Mouse (Mus musculus) stomach, embryonic 16.5 days (tissue): Measurements from ENCODE around the gene Usp6nl. TPM values are rescaled to one million over a fixed set of nuclear protein-coding genes. Genes with fewer than 3 reads are reported as not detected.

Experiments
- ATAC-seq: fragments of 200-750 bp; cut with Nextera tagmentation; 2 replicates; pipeline ENCODE4 v1.8.0; 2017; ENCODE audit warnings: moderate number of reproducible peaks, moderate TSS enrichment; ENCODE audit not compliant: insufficient read depth, low FRiP score
- H3K27ac ChIP-seq: fragments of 300-500 bp; sonication (generic); 2 replicates; pipeline ENCODE4 v1.5.1; 2014; ENCODE audit warnings: low read length
- H3K27me3 ChIP-seq: fragments of 300-500 bp; sonication (generic); 2 replicates; pipeline ENCODE4 v1.6.1; 2014; ENCODE audit warnings: low read length, control low read depth, mixed read lengths; ENCODE audit not compliant: control insufficient read depth, insufficient read depth
- H3K36me3 ChIP-seq: fragments of 300-500 bp; sonication (generic); 2 replicates; pipeline ENCODE4 v1.6.1; 2014; ENCODE audit warnings: low read length; ENCODE audit not compliant: control insufficient read depth, insufficient read depth
- H3K4me1 ChIP-seq: fragments of 300-500 bp; sonication (generic); 2 replicates; pipeline ENCODE4 v1.6.1; 2014; ENCODE audit warnings: low read length, control low read depth, mixed read lengths; ENCODE audit not compliant: control insufficient read depth, insufficient read depth
- H3K4me2 ChIP-seq: fragments of 300-500 bp; sonication (generic); 2 replicates; pipeline ENCODE4 v1.6.1; 2014; ENCODE audit warnings: low read depth, low read length, mixed read lengths
- H3K4me3 ChIP-seq: fragments of 300-500 bp; sonication (generic); replicated peaks from 2 replicates; pipeline ENCODE4 v1.5.1; 2014; ENCODE audit warnings: mild to moderate bottlenecking, low read length
- H3K9ac ChIP-seq: fragments of 300-500 bp; sonication (generic); 2 replicates; pipeline ENCODE4 v1.6.1; 2014; ENCODE audit warnings: low read length
- H3K9me3 ChIP-seq: fragments of 300-500 bp; sonication (generic); replicated peaks from 2 replicates; pipeline ENCODE4 v1.6.1; 2016; ENCODE audit warnings: low read length, control low read depth; ENCODE audit not compliant: control insufficient read depth
- WGBS: fragments of 180-500 bp; shearing (Covaris S2); extraction: QIAGEN DNeasy Blood & Tissue Kit; methylation state at CpG from one replicate; pipeline ENCODE4 v1.1.7; 2014; 5-methylcytosine and 5-hydroxymethylcytosine counted together
- polyA plus RNA-seq: library from polyadenylated mRNA; unstranded; fragments of >200 nt; fragmentation: Nextera tagmentation; extraction: Ambion mirVana; gene quantifications from 2 replicates; pipeline ENCODE4 v1.2.1, GENCODE M21; 2015

Usp6nl gene
- polyA plus RNA-seq, 1 experiment from 2014 or later, result 9.4 TPM

DNA sequence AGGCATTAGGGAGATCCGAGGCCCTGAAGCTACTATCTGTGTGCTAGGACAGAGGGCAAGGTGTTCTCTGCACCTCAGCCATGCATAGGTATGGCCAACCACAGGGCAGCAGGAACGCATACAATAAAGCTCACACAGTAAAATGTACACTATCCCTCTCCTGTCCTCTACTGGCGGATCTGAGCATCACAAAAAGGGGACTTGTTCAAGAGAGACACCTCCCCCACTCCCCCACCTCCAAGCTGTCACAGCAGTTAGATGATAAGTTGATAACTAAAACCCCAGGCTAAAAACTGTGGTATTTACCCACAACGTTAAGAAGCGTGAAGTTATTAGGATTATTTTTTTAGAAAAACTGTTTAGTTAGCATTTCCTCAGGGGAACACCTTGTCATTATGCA, 151.4 kb downstream of the Usp6nl start:
- H3K27me3 ChIP-seq, result no peaks in the 10 kb centered on the region
- no peak overlapping the region for H3K4me2 ChIP-seq
- no peaks in the 10 kb centered on the region for H3K36me3 ChIP-seq
- 71% methylated on average over 5 of the region's 5 CpGs for WGBS
- no peak overlapping the region for H3K9ac ChIP-seq
- no peak overlapping the region for H3K4me3 ChIP-seq
- H3K27ac ChIP-seq, result no peak overlapping the region
- no peak for ATAC-seq
- no peaks in the 10 kb centered on the region; the same call in 1 of the 2 replicates for H3K9me3 ChIP-seq
- peaks cover 10% of the 10 kb centered on the region for H3K4me1 ChIP-seq

DNA sequence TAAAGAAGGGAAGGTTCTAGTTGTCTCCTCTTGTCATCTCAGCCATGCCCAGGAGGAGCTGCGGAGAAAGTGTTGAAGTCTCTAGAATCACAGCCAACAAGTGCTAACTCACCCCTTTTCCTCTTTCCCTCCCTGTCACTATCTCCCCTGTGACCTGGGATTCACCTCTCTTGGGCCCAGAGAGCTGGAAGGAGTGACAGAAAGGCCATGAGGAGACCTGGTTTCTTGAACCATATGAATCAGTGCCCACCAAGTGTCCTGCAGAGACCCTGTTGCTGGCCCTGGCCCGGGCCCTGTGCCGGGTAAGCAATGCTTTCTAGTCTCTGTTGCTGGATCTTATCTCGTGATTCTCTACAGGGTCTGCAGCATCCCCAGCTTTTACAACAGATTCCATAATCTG, 155.4 kb downstream of the Usp6nl start:
- Histone ChIP-seq H3K9me3 (no peaks in the 10 kb centered on the region; the same call in 1 of the 2 replicates), H3K4me2 (no peak overlapping the region), H3K4me1 (peaks cover 17% of the 10 kb centered on the region)

DNA sequence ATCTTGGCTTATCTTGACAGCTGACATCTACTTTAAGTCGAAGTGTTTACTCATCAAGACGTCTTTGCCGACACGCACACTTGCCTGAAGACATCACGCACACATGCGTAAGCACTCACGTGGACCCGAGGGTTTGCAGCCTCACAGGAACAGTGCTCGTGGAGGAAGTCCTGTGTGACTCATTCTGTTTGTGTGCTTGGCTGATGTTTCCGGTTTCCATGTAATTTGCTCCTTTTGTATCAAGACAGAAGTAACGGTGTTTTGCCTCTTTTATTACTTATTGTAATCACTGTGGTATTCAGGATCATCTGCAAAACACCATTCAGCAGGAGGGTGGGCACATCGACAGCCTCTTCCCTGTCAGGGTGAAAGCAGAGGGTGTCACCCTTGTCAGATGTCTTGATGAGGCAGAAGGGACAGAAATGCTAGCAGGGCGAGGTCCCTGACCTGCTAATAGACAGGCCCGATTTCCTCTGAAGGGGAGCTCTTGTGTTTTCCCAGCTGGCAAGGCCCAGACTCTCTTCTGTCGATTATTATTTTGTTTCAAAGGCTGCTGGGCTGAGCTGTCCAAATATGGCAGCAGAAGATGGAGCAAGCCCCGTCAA, 156.0 kb downstream of the Usp6nl start:
- Histone ChIP-seq H3K4me1 (peaks cover 23% of the 10 kb centered on the region), H3K9ac (no peak overlapping the region), H3K27me3 (no peaks in the 10 kb centered on the region), H3K4me3 (no peak overlapping the region), H3K36me3 (no peaks in the 10 kb centered on the region), H3K27ac (peak overlapping the region; percentile 84), H3K4me2 (peak overlapping the region; percentile 32; the same call in 1 of the 2 replicates), H3K9me3 (no peaks in the 10 kb centered on the region; the same call in 1 of the 2 replicates)
- 0 out of 2 replicates have a peak, but pooled peaks have one; percentile 35 for ATAC-seq
- 42% methylated on average over 16 of the region's 16 CpGs for WGBS

More for the DNA sequence above, 155.4 kb downstream of the Usp6nl start:
- 80% methylated on average over 4 of the region's 4 CpGs for WGBS
- Histone ChIP-seq H3K4me3 (no peak overlapping the region), H3K9ac (no peak overlapping the region), H3K27ac (no peak overlapping the region; the same call in 1 of the 2 replicates), H3K36me3 (no peaks in the 10 kb centered on the region), H3K27me3 (no peaks in the 10 kb centered on the region)
- no peak for ATAC-seq

DNA sequence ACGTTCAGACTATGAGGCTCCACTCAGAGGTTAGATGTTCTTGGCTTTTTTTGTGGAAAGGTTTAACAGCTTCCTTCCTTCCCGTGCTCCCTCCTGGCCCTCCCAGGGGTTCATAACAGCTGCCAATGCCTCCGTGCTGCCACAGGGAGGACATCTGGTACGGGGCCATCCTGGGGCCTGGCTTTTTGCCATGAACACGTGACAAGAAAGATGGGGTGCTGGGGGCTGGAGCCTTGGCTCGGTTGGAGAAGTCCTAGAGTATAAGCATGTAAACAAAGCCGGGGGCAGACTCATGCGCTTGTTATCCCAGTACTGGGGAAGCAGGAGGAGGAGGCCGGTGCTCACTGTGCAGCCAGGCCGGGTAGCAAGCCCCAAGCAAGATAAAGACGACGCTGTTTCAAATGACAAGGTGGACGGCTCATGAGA, 156.5 kb downstream of the Usp6nl start:
- ATAC-seq, result peak; percentile 79
- H3K9ac ChIP-seq, result no peak overlapping the region

DNA sequence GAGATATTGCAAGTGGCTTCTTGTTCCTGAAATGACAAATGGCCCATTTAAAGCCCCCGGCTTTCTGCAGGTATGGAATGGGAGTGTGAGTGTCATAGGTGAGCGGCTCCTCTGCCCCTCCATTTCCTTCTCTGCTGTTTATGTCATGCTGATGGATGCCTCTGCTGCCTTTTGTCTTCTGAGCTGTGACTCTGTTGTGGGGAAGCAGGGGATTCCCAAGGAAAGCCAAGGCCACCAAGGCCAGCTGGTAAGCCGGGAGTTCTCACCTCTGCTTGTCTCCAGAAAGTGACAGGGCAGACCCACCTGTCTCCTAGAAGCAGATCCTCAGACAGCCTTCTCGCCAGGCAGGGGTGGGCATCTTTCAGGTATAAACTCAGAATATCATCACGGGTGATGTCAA, 157.2 kb downstream of the Usp6nl start:
- Histone ChIP-seq H3K9me3 (no peaks in the 10 kb centered on the region; the same call in 1 of the 2 replicates), H3K36me3 (no peaks in the 10 kb centered on the region), H3K27ac (no peak overlapping the region), H3K27me3 (no peaks in the 10 kb centered on the region), H3K9ac (no peak overlapping the region), H3K4me3 (no peak overlapping the region), H3K4me1 (peaks cover 29% of the 10 kb centered on the region), H3K4me2 (no peak overlapping the region)
- ATAC-seq, result no peak
- 58% methylated on average over 5 of the region's 5 CpGs for WGBS

More for the DNA sequence above, 156.5 kb downstream of the Usp6nl start:
- Histone ChIP-seq H3K27ac (peak overlapping the region; percentile 84), H3K9me3 (no peaks in the 10 kb centered on the region; the same call in 1 of the 2 replicates), H3K4me2 (peak overlapping the region; percentile 32; the same call in 1 of the 2 replicates), H3K4me1 (peaks cover 28% of the 10 kb centered on the region), H3K4me3 (no peak overlapping the region), H3K36me3 (no peaks in the 10 kb centered on the region), H3K27me3 (no peaks in the 10 kb centered on the region)
- WGBS, result 19% methylated on average over 13 of the region's 13 CpGs

DNA sequence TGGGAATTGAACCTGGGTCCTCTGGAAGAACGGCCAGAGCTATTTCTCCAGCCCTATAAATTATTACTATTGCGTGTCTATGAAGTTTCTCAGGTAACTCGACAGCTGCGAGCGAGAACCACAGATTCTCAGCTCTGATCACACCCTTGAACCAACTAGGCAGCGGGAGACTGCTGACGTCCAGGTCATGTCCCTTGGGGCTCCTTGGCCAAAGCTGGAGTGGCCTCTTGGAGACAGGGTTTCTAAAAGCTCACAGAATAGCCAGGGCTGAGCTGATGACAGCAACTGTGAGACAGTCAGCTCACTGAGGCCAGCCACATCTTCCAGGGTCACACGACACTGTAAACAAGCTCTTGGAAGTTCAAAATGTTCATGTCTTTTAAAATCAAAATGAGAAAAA, 159.5 kb downstream of the Usp6nl start:
- no peak for ATAC-seq
- no peak overlapping the region for H3K27ac ChIP-seq
- WGBS, result 89% methylated on average over 8 of the region's 8 CpGs

DNA sequence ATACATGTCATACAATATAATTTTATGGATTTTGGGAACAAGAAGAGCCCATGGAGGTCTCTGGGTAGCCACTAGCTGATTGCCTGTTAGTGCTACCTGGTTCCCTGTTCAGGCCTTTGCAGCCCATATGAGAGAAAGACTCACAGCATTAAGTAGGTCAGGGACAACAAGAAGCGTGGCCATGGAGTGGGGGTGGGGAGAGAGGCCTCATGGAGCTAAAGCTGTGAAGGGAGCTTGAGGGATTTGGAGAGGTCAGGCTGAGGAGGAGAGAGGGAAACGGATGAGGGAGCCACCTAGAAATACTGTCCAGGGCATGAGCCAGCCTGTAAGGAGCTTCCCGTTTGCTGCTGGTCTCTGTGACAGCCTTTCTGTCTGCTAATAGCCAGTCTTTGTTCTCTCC, 159.9 kb downstream of the Usp6nl start:
- Histone ChIP-seq H3K4me1 (peaks cover 29% of the 10 kb centered on the region), H3K27ac (no peak overlapping the region), H3K4me3 (no peak overlapping the region), H3K36me3 (no peaks in the 10 kb centered on the region), H3K9me3 (no peaks in the 10 kb centered on the region), H3K4me2 (no peak overlapping the region), H3K27me3 (no peaks in the 10 kb centered on the region), H3K9ac (no peak overlapping the region)
- no peak for ATAC-seq
- WGBS, result 53% methylated on average over 3 of the region's 3 CpGs

More for the DNA sequence above, 159.5 kb downstream of the Usp6nl start:
- H3K36me3 ChIP-seq, result no peaks in the 10 kb centered on the region
- H3K27me3 ChIP-seq, result no peaks in the 10 kb centered on the region
- peaks cover 29% of the 10 kb centered on the region for H3K4me1 ChIP-seq
- no peak overlapping the region for H3K9ac ChIP-seq
- no peak overlapping the region for H3K4me2 ChIP-seq
- no peak overlapping the region for H3K4me3 ChIP-seq
- no peaks in the 10 kb centered on the region for H3K9me3 ChIP-seq

DNA sequence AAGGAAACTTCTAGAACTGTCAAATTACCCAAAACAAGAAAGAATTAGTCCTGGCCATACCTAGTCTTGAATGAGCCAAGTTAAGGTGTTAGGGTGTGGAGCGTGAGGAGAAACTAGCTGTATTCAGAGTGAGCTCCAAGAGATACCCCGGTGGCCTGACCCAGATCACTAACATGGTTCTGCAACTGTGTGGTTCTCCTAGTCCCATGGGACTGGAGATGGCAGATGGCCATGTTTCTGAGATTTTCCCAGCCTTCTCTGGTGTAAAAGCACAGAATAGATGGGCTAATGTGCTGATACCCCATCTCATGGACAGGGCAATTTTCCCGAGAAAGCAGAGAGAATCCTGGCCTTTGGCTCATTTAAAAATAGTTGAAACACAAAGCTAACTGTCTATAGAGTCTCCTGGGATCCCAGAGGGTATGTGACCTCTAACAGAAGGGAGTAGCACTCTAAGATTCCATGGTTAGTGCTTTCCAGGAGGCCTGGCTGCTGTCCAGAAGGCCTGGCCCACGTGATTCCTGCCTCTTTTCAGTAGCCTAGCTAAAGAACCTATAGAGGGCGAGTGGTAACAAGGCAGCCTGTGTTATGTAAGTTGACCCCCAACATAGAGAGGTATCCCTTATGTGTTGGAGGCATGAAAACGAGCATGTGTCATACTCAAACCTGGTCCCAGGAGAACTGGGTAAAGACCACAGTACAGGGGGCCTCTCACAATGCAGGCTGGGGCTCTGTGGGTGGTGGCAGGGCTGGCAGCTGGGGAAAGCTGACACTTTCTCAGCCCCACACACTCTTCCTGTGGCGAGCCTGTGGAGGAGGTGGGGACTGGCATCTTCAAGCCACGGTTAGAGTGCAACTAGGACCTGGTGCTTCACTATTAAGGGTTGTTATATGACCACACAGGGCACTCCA, 160.9 kb downstream of the Usp6nl start:
- Histone ChIP-seq H3K27me3 (no peaks in the 10 kb centered on the region), H3K9me3 (no peaks in the 10 kb centered on the region), H3K27ac (0 out of 2 replicates have a peak overlapping the region, but pooled peaks have one; percentile 8), H3K4me3 (no peak overlapping the region), H3K4me2 (no peak overlapping the region), H3K9ac (no peak overlapping the region; the same call in 1 of the 2 replicates), H3K36me3 (no peaks in the 10 kb centered on the region), H3K4me1 (peaks cover 27% of the 10 kb centered on the region)
- 41% methylated on average over 8 of the region's 8 CpGs for WGBS
- peak; percentile 56 for ATAC-seq

DNA sequence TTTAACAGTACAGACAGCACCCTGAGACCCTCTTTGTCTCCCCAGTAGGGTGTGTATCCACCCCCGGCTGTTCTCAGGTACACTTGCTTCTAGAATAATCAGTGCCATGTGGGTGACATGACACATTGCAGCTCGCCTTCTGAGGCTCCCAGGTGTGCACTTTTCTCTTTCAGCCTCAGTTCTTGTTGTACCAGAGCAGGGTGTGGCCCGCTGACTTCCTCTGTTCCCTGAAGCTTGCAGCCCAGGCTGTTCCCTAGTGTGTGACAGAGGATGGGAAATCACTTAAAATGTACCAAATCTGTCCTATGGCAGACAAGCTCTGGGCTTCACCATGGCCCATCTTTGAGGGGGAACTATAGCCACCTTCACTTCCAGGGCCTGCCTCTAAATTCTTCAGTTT, 161.7 kb downstream of the Usp6nl start:
- no peak overlapping the region for H3K4me2 ChIP-seq
- no peaks in the 10 kb centered on the region for H3K36me3 ChIP-seq
- 66% methylated on average over 3 of the region's 3 CpGs for WGBS
- no peak overlapping the region for H3K27ac ChIP-seq
- no peak overlapping the region for H3K4me3 ChIP-seq
- H3K9ac ChIP-seq, result no peak overlapping the region
- no peaks in the 10 kb centered on the region for H3K9me3 ChIP-seq
- peaks cover 19% of the 10 kb centered on the region for H3K4me1 ChIP-seq
- no peak for ATAC-seq
- H3K27me3 ChIP-seq, result no peaks in the 10 kb centered on the region
